ENCODE assay signal across 14 mouse cellular contexts in genomic region chr6:35324306-35324705, GRCm38 (mm10). TPM values are rescaled to one million over a fixed set of nuclear protein-coding genes. Genes with fewer than 3 reads are reported as not detected.
"Had no signal": no experiment of that assay in that cellular context is flagged by ENCODE, and none has a peak within 500 bp of the region (broad histone marks: within the 10 kb centered on the region; RNA-seq: fewer than 3 reads in every experiment).

No protein-coding gene starts in this region.

- ATAC-seq: inflammation-experienced regulatory T-cells, adult 6 months; intestine, embryonic 16.5 days; midbrain, embryonic 15.5 days had no signal

- DNase-seq: kidney, postnatal 4 days; left cerebral cortex, postnatal 4 days; liver, embryonic 13.5 days; lung, adult 2 months; lung, postnatal 14 days; right cerebral cortex, postnatal 25 days; thymus, adult 18-20 months; thymus, postnatal 36 days had no signal

RNA-seq across cellular contexts. Expression of gene Fam180a, which starts 1.6 kb away (rescaled TPM):
- total RNA-seq: megakaryocyte-erythroid progenitor cell, adult 5-6 weeks; monocyte, adult 5-6 weeks; neutrophil, adult 5-6 weeks had no signal

RNA-seq across cellular contexts. Expression of gene Slc13a4, which starts 16.4 kb away (rescaled TPM):
- total RNA-seq: megakaryocyte-erythroid progenitor cell, adult 5-6 weeks; monocyte, adult 5-6 weeks; neutrophil, adult 5-6 weeks had no signal
